Mouse (Mus musculus): ENCODE results near the gene Ate1.
"Not testable (repeated sequence)": the region's sequence is repeated elsewhere in the genome, so short reads cannot be mapped to it uniquely, and the experiment has no call there.

The Ate1 gene

DNA sequence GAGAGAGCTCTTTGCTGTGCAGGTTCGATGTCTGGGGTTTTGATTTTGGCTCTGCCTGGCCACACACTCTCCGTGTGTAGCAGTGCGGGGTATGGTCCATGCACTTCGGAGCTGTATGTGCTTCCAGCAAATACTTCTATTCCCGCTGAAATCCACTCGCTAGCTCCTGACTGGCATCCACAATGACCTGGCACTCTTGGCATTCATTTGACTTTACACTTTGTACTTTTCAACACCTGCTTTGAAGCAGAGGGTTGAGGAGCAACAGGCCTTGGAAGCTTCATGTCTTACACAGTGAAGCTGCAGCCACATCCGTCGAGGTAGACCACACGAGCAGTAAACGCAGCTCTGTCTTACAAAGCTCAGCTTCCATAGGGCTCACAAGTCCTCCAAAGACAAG lies 112.5 kb downstream of the Ate1 start:
- DNase-seq (ENCODE audit: low spot score in 2 of 2): no peak

DNA sequence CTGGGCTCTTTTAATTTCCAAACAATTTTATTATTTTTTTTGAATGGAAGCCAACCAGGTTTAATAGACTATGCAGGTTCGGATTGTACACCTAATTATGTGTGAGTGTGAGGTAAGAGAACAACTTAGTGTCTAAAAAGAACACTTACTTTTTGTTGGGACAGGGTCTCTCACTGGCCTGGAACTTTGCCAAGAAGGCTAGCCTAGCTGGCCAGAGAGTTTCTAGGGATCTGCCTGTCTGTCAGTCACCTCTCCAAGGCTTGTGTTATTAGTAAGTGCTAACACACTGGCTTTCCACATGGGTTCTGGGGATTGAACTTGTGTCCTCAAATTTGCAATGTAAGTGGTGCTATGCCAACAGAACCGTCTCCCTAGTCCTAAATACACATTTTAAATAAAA lies 116.8 kb downstream of the Ate1 start:
- DNase-seq (ENCODE audit: low spot score in 2 of 2): no peak

DNA sequence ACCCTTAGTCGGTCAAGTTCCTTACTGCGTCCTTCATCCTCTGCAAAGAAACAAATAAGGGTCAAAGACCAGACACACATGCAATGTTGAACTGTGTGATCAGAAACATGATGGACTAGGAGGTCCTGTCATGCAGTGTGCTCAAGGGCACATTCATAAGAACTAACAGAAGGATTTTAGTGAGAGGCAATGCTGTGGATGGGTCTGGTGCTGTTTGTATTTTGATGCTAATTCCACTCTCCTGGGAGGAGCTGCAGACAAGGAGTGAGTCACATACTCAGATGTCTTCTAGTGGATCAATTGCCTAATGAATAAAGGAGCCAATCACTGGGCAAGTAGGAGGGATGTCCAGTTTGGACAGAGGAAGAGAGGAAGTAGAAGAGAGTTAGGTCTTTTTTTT lies 125.5 kb downstream of the Ate1 start:
- DNase-seq (ENCODE audit: low spot score in 2 of 2): no peak

DNA sequence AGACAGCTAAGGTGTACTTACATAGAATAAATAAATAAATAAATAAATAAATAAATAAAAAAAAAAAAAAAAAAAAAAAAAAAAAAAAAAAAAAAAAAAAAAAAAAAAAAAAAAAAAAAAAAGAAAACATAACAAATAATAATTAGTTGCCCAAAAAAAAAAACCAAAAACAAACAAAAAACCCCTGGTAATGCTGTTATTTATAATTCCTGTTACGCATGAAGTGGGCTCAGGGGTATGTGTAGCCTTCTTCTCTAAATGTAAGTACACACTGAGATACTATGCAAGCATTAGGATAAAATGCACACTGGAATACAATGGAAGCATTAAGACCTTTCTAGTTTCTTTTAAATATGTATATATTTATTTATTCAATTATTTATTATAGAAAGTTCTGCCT lies 130.1 kb downstream of the Ate1 start:
- not testable (repeated sequence) for DNase-seq (ENCODE audit: low spot score in 2 of 2)

DNA sequence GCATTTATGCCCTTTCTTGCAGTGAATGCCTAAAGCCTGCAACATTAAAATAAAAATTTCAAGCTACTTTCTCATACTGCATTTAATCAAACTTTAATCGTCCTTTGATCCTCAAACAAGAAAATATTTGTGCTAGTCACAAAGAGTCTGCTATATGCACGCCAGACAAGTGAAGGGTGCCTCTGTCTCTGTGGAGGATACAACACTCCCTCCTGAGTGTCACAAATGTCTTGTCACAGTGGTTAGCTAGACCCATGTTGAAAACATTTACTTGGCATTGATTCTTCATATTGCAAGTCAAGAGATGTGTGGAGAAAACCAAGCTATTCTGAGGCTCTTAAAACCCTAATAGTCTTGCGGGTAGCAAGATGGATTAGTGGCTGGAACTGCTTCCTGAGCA lies 133.9 kb downstream of the Ate1 start:
- no peak for DNase-seq (ENCODE audit: low spot score in 2 of 2)

DNA sequence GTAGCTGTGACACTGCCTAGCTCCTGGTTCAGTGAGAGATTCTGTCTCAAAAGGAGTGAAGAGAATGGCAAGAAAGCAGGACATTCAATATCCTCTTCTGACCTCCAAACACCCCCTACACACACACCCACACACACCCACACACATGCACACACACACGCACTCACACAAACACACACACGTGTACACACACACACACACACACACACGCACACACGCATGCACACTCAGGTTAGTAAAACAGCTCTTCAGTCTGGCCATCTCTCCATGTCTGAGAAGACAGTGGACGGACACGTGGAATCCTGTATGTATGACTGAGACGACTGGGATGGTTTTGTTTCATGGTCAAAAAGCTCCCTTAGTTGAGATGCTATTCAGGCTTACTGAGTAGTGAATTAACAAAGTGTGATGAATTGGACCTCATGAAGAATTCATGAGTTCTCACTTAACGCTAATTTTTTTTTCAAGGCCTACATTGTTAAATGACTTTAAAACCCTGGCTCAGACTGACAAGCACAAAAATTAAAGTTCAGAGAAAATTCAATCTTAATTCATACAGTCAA lies 134.4 kb downstream of the Ate1 start:
- no peak for DNase-seq (ENCODE audit: low spot score in 2 of 2)

DNA sequence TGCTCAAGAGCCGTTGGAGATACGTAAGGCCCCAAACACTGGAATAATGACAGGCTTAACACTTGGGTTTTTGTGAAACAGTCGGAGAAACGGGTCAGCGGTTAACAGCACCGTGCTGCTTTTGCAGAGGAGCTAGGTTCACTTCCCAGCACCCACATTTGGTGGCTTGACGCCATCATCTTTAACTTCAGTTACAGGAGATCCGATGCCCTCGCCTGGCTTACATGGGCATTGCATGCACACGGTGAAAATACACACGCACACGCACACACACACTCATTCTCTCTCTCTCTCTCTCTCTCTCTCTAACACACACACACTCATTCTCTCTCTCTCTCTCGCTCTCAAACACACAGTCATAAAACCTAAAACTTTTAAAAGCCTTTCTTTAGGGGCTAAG lies 138.0 kb downstream of the Ate1 start:
- no peak for DNase-seq (ENCODE audit: low spot score in 2 of 2)

DNA sequence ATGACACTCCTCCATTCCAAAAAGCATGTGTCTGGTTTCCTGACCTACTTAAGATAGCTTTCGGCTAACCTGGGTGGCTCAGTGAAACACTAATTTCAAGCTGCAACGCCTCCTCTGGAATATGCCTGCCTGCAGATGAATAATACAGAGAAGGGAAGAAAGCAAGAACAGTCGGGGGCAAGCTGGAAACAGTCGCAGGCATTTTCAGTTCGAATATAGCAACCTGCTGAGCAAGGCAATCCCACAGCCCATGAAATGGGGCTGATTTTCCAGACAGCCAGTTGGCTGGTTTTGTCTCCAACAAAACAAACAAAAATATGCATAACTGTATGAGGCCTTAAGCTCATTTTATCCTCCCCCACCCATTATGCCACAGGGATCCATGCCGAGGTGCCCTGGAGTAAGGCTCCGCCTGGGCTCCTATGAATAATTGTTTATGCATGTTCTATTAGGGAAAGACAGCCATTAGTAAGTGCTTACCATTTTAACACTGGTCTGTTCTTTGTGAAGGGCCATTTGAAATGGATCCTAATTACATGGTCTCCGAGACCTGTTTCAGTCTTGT lies 138.7 kb downstream of the Ate1 start:
- DNase-seq (ENCODE audit: low spot score in 2 of 2): no peak

DNA sequence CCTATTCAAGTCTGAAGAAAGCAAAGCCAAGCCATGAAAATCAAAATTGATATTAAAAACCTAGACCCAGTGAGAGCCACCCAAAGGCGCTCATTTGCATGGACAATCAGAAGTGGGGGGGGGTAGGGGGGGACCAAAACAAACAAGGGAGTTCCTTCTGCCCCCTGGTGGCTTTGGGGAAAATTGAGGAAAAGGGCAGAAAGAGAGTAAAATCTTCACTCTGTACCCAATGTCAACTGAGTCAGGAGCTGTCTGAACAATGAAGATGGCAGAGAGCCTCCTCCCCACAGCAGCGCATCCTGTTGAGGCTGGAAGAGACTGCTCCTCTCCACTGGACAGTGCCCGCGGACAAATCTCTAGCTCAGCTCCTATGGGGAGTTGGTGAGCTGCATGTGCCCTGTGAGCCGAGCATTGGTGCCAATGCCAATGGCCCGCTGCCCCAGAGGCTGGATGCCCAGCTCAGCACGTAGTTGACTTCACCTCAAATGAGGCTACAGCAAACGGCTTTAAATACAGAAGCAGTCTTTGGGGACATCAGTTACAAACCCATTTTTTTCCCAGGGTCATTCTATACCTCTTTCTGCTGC lies 139.3 kb downstream of the Ate1 start:
- no peak for DNase-seq (ENCODE audit: low spot score in 2 of 2)

DNA sequence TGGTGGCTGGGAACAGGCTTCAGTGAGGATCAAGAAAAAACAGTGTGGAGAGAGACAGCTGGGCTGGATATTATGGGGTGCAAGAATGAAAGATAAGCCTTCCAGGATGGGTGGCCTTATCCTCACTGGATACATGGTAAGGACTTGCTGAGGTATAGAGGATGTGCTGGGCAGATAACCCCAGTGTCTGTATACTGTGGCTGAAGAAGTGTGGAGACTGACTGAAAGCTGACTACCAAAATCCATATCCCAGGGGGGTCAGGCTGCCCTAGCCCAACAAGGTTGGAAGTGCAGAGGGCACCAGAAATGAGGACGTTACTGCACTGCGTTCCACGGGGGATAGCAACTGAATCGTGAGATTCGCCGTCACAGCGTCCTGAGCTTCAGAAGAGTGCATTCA lies 139.8 kb downstream of the Ate1 start:
- DNase-seq (ENCODE audit: low spot score in 2 of 2): no peak

DNA sequence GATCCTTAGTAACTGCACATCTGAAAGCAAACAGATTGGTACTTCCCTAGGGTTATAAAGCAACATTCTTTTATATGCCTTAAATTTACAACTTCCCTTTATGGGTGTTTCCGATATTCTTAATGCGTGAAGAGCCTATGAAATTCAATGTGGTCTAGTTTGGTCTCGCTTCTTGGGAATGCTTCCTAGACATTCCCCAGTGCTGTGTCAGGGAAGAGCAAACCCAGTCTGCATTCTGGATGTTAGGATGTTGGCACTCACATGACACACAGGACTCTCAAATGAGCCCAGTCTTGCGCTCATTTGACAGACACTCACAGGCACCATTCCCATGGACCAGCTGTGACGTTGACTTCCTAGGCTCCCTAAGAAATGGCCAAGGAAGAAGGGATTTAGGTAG lies 140.3 kb downstream of the Ate1 start:
- no peak for DNase-seq (ENCODE audit: low spot score in 2 of 2)

DNA sequence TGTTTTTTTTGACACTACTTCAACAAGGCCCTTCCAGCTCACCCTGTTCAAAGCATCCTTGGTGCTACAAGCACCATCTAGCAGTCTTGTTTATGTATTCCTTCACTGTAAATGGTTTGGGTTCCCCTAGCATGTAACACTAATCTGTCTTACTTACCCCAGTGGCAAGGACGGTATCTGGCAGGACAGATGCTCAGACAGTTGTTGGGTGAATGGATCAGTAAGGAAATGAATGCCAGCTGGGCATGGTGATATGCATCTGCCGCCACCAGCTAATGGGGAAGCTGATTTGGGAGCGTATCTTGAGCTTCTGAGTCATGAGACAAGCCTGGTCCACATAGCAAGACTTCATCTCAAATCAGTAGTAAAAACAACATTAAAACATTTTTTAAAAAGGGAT lies 141.9 kb downstream of the Ate1 start:
- DNase-seq (ENCODE audit: low spot score in 2 of 2): no peak

DNA sequence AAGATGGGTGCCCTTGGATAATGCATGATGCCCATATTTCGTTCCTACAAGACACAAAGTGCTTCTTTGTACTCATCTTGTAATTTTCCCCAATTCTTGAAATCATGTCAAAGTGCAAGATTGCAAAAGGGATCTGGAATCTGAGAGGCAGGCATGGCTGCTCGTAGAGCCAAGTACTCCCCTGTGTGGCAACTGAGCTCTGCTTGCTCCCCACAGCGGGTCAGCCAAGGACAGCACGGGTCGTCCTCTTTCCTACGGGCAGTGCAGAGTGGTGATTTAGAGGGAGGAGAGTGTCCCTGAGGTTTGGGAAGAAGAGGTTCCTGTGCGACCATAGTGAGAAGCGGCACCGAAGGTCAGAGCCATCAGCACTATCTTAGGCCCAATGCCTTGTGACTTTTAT lies 145.9 kb downstream of the Ate1 start:
- DNase-seq (ENCODE audit: low spot score in 2 of 2): no peak

DNA sequence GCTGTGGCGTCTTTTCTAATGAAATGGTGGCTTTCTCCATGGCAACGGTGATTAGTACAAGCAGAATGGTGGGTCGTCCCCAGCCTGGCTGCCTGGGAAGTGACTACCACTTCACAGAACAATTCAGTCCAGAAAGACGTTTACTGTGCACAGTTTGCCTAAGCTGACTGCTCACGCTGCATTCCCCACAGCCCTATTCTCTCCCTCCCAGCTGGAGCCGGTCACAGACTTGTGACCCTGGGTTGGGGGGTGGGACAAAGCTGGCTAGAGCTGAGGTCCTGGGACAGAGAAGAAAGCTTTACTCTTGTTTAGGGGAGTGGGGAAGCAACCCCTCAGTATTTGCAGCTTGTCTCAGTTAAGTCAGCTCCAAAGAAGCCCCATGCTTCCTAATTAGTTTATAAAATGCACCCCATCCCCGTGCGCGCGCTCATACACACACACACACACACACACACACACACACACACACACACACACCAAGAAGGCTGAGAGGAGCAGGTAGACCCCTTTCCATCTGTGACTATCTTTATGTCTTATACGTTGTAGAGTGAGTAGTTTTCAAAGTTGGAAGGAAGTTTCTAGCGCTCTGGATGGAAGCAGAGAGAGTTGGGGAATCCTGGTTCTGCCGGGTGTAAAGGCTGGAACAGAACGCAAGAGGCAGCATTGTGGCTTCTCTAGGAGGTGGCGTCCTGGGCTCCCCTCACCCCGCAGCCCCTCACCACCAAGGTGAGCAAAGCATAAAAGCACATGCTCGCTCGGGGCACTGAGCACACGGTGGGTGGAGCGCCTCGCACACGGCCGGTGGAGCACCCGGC lies 151.1 kb downstream of the Ate1 start:
- DNase-seq (ENCODE audit: low spot score in 2 of 2): no peak

DNA sequence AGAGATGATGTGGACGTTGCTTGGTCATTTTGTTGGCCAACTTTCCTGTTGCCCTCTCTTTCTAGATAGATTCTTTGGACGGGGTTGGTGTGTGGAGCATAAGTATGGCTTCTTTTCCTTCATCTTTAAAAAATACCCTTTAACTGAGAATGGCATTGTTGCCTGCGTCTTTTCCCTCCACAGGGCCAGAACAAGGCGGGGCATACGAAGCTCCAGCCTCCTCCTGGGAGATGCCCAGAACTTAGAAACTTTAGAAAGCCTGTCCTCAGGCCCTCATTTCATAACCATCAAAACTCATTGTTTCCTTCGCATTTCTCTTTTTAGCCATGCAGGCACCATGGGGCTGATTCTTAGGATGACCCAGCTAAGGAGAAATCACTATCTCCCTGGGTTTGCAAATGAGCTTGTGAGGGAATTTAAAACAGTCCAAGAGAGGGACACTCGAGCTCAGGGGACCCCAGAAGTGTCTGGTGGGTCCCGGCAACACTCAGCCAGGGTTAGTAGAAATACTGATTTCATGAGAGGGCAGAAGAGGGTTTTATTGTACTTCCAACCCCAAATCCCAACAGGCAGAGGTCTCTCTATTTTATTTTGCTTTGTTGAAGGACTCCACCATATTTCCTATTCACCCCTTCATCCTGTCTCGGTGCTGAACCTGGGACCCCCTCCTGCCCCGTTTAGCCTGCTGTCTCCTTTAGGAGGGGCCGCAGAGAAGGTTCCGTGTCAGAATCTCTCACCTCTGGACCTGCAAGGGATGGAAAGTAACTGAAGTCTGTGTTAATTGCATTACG lies 151.9 kb downstream of the Ate1 start:
- no peak for DNase-seq (ENCODE audit: low spot score in 2 of 2)

DNA sequence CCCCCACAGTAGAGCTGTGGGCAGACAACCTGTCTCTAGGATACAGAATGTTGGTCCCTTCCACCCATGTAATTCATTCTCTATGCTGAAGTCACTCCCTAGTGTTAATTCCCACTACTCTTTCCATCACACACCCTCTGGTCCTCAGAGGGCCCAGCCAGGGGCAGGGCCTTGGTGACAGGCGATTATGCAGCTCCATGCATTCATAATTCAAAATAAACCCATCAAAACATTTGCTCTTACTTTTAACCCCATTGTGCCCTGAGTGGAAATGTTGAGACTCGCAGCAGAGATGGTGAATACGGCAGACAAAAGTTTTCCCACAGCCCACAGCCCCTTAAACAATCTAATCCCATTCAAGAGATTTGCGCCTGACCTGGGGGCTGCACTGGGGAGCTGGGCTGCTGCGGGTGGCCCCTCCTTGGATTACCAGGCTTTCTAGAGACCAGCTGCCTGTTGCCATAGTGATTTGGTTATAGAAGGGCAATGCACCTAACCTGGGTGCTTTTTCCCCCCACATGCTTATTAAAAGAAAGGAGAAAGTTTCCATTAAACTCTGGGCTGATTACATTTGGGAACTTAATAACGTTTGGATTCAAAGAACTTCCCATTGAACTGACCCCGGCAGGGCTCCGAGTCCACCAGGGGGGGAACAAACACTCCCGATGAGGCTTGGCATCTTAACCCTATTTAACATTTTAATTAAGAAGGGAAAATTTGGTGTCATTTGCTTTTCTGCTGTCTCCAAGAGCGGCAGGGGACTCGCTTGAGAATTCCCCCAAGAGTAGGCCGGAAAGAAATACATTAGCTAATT lies 152.7 kb downstream of the Ate1 start:
- no peak for DNase-seq (ENCODE audit: low spot score in 2 of 2)

DNA sequence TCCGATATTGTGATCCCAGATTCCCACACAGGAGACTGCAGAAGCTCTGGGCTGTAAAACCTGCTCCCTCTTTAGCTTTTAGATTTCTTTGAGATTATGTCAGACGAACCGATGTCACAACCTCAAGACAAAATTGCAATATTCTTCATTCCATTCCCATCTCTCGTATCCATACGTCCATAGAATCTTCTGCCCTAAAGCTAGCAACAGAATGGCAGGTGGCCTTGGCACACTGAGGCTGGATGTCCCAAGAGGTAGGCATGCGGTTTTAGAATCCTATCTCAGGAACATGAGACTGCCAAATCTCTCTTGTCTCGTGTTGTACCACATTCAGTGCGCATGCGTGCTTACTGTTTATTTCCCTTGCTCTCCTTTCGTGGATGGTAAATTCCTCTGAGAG lies 154.5 kb downstream of the Ate1 start:
- no peak for DNase-seq (ENCODE audit: low spot score in 2 of 2)

Data from spleen, postnatal 14 days (tissue).